Mouse (Mus musculus) urinary bladder, adult 2 months (tissue): ENCODE measurements around the gene Etv3. TPM values are rescaled to one million over a fixed set of nuclear protein-coding genes. Genes with fewer than 3 reads are reported as not detected.
"Not testable (repeated sequence)": the region's sequence is repeated elsewhere in the genome, so short reads cannot be mapped to it uniquely, and the experiment has no call there.

Experiments
- DNase-seq: peaks from one replicate; pipeline ENCODE4 v3.0.0; 2022; ENCODE audit warnings: low spot score
- polyA plus RNA-seq: library from polyadenylated mRNA; depleted of rRNA; stranded (reverse); fragments of >200 nt; gene quantifications from 2 replicates; pipeline ENCODE4 v1.2.3, GENCODE M21; 2012

Etv3 gene
- polyA plus RNA-seq, 1 experiment: 18.1 TPM

DNA sequence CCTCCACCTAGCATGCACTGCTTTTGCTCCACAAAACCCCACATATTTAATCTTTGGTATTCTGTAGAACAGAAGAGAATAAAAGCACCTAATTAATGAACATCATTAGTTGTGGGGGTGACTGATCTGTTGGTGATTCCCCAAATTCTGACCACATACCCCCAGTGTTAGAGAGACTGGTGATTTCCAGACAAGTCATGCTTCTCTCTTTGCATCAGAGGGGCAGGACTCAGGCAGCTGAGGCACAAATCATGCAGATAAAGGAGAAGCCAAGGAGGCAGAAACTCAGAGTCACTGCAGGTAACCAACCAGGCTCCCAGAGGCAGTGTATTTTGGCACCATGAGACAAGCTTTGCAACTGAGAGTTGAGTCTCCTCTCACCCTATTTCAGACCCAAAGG lies 6.8 kb upstream of the Etv3 start:
- no peak for DNase-seq

DNA sequence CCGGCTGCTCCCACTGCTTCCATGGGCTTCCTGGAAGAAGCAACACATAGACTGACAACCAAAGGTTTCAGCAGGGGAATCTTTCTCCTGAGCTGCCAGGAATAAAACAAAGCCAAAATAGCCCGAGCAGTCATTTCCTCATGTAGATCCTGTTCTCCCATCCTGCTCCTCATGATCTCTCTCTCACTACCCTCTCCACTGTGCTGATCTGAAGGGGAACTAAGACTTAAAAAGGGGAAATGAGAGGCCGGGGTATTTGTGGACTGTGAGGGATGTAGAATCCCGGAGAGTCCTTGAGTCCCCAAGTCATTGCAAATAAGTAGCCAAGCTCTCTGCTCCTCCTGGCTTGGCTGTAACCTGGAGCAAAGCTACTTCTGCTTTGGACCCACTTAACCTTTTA lies 4.1 kb upstream of the Etv3 start:
- DNase-seq: no peak

DNA sequence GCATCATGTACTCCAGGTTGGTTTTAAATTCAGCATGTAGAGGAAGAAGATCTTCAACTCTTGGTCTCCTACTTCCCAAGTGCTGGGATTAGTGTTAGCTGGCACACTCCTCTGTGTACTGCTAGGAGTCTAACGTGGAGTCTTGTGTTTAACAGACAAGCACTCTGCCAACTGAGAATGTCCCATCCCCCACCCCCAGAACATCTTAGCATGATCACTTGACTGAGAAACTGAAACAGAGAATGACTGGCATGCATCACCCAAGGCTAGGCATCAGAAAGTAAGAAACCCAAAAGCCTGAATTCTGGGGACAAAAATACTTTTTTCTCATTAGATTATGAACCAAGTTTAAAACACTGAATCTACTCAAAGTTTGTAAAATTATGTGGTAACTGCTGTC lies 3.4 kb upstream of the Etv3 start:
- no peak for DNase-seq

DNA sequence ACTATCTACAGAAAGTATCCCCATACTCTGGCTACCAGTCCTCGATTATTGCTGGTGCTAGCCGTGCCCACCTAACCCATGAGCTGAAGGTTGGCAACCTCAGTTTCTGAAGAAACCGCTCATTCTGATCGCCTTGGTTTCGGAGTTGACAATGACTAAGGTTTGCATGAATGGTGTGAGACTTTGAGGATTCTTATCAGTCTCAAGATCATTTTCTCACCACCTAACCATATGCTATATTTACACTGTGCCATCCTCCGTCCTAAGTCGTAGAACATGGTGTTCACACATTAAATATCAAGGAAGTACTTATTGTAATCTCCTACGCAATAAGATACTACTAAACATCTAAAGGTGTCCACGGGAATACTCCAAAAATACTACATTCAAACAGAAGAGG lies 1.5 kb upstream of the Etv3 start:
- no peak for DNase-seq

DNA sequence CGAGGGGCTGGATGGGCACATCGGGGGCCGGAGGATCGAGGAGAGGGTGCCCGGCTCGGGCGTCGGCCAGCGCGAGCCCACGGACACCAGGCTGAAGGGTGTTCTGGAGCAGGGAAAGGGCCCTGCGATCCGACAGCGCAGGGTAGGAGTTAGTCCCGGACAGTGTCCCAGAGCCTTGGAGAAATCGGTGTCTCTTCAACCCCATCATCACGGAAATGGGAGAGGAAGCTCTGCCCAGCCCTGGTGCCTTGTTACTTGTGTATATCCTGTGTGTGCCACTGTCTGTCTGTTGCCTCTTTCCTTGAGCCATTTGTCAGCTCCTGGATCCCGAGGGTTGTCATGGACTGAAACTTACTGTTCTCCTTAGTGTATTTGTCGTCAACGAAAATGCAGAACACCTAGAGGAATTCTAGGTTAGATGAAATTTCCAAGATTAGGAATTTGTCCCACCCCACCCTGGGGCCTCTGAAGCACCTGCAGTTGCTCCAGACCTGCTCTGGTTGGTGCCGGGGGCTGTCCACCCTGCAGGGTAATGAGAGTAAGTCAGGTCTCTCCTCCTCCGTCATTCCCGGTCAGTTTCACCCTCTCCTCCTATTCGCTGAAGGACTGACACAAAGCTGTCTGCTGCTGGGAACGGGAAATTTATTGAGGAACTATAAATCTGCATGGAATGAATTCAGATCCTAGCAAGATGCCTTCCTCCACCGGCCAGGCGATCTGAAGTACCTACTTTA lies 797 bp downstream of the Etv3 start:
- DNase-seq: no peak

DNA sequence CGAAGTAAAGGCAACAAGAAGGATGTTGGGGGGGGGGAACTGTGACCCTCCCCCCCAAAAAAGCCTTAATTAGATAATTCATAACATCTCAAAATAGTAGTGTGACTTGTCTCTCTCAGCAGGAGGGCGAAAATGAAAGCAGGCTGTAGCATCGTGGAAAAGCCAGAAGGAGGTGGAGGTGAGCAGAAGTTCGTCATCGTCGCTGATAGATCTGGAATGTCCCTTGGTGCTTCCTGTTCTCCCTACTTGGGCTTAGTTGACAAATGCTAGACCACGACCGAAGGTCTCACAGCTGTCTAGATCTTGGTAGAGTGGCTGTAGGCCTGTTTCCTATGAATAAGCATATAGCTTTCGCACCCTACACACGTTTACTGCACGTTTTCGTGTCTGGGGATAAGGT lies 1.9 kb downstream of the Etv3 start:
- DNase-seq: no peak

DNA sequence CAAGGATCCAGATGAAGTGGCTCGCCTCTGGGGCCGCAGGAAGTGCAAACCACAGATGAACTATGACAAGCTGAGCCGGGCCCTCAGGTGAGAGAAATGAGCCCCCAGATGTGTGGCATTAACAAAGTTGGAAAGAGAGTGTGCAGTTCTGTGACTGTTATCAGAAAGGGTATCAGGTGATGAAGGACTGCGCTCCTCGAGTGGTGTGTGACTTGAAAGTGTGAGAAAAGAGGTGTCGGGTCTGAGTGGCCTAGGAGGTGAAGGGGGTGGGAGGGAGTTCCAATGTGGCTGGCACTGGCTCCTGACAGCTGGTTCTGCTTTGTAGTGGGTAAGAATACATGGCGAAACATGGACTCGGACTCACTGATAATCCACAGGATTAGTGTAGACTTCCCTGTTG lies 2.8 kb downstream of the Etv3 start:
- DNase-seq: no peak

DNA sequence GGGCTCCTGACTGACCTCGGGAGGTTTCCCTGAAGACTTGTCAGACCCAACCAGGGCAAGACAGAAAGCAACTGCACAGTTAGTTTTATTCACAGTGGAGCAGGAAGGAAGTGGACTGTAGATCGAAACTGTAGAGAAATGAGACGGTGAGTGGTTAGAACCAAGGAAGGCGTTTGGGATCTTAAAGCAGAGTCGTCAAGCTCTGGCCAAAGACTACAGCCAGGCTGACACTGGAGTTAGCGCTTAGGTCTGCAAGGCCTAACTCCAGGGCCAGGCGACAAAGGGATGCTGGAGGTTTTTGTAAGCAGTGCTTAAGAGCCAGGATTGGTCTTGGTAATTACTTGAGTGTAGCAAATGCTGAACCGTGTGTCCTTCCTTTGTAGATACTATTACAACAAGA lies 3.6 kb downstream of the Etv3 start:
- no peak for DNase-seq

DNA sequence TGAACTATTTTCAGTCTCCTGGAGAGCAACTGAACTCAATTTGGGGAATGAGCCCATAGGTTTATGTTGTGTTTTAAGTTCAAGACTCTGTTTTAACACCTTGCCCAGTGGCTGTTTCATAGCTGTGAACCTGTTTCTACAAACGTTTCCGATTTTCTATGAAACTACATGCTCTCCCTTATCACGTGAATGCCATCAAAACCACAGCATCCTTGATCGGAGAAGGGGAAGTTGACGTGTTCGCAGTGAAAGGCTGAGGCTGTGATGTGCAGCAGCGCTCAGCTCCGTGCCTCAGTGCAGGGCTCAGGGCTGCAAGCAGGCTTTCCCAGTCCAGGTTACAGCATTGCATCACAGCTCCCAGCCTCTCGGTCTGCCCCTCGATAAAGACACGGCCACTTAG lies 4.4 kb downstream of the Etv3 start:
- DNase-seq: no peak

DNA sequence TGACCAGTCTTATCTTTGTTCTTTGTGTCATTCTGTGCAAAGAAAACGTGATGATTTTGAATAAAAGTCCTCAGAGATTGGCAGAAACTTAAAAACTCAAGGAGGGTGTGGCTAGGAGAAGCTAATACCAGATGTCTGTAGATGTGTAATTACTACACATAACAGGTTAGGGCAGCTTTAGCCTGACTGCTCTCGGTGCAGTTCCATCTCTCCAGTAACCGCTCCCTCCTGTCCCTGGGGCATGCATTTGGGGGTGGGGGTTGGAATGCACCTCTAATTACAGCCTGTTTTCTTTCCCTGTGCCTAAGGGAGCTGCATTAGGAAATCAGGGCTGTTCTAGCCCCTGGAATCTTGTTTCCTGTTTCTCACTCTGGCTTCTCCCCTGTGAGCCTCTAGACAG lies 5.0 kb downstream of the Etv3 start:
- DNase-seq: no peak

DNA sequence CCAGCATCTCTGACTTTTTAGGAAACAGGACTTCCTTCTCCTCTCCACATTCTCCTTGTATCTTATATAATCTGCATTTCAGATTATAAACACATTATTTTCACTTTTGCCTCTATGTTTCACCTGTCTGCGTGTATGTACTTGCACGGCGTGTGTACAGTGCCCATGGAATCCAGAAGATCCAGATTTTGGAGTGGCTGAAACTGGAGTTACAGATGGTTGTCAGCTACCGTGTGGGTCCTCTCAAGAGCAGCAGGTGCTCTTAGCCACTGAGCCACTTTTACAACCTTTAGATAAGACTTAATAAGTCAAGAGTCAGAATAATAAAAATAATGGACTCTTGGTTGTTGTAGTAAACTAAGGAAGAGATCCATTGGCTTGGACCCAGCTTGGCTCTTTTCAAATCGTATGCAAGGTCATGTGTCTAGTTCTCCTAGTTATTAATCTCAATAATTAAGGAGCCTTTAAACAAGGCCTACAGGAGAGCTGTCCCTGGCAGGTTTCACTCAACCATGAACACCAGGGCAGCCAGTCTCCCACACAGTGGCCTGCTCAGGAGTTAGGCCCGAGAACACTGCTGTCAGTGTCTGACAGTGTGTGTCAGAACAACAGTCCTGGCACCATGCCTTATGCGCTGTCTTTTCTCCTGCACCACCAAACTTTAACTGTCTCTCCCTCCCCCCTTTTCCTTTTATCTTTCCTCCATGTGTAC lies 8.6 kb downstream of the Etv3 start:
- DNase-seq: no peak

DNA sequence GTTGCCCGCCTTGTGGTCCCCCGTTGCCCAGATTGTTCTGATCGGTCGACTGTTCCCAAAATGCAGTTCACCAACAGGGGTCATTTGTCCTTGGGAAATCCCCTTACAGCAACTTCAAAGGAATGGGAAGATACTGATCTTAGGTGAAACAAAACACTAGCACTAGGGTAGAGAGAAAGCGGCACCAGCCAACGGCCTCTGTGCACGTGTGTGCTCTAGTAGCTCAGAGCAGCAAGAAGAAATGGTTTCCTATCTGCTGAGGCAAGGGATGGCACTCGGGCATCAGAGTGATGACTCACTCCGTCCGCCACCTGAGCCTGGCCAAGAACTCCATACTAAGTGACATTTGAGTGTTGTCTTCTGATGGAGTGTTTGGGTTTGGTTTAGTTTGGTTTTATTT lies 12.8 kb downstream of the Etv3 start:
- no peak for DNase-seq

DNA sequence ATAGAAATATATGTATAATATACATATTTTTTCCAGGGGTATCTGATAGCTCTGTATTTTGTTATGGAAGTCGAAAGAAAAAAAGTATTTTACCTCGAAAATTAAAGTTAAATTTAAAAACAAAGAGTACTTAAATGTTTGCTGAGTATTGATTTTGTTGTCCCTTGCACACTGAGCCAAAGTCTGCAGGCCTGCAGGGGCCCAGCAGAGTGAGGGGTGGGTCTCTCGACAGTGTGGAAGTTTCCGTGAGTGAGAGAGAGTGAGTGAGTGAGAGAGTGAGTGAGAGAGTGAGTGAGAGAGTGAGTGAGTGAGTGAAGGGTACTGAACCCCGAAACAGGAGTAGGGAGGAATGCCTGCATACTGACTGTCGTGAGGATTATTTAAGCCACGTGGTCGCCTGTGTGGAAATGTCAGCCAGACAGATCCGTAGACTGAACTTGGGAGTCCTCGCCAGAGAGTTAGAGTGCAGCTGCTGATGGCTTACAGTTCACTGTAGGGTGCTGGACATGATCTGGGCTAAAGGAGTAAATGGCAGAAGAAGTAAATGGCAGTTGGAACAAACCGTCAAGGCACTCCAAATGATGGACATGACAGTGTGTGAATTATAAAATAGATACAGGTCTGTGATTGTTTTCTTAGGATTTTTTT lies 14.9 kb downstream of the Etv3 start:
- no peak for DNase-seq

DNA sequence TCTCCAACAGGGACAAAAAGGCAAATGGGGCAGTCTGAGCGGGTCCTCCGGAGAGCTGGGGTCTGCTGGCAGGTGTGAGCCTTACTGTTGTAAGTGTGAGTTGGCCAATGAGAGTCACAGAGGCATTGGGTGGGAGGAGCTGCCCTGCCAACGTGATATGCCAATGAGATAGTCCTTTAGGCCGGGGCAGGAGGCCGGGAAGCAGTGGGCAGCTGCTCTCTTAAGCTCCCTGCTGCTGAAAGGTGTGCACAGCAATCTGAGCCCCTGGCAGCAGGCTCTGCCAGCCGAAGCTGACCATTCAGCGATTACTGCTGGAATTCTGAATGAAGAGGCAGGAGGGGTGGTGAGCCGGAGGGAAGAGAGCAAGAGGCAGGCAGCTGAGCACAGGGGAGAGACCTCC lies 15.5 kb downstream of the Etv3 start:
- DNase-seq: no peak

DNA sequence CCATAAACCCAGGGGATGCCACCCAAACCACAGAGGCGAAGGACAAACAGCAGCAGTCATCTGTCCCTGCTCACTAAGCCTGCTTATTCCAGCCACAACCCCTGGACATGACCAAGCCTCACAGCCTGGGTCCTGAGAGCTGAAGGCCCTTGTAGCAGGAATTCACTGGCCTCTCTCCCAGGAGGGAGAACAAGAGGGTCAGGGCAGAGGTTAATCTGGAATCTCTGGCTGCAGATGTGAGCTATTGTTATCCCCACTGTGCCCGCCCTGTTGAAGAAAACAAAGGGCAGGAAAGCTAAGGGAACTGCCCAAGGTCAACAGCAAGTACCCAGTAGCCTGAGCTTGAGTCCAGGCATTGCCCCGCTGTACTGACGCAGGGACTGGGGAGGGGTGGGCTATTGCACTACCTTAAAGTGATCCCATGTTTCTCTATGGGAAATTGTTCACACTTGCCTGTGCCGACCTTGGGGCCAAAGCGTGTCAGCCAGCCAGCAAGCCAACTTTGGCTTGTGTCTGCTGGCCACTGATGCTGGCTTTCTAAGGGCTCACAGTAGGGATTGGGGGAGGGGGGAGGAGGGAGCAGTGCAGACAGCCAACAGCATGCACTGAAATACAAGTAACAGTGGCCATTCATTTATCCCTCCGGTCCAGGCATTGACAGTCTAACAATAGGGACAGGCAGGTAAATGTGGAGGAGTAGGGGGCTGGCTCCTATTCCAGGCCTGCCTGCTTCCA lies 17.4 kb downstream of the Etv3 start:
- DNase-seq: no peak

DNA sequence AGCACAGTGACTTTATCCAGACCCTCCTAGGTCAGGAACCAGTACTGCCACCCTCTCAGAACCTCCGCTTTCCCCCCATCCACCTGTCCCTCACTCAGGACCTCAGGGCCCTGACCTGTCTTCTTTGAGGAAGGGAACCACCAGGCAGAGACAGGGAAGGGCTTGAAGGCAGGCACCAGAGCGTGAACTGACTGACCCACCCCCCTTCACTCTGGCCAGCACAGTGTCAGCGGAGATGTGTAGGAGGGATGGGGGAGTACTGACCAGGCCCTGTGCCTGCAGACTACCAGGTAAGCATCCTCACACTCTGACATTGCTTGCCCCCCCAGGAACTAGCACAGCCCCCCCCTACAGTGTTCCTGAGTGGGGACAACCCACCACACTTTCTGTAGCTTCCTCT lies 20.3 kb downstream of the Etv3 start:
- no peak for DNase-seq

DNA sequence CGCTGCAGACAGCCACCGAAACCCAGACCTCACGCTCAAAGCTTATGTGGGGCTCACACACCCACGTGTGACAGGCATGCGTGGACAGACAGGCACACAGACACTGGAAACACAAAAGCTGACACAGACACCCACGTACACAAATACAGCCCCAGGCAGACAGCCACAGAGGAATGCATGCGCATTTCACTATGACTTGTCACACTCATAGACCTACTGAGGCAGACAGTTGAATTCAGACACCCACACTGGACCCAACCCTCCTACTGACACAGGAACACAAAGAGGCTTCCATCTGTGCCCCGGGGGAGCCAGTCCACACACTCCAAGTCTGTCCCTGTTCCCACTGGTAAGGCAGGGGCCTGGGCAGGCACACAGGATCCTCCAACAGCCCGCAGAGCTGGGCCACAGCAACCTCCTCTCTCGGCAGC lies 21.1 kb downstream of the Etv3 start:
- DNase-seq: no peak

DNA sequence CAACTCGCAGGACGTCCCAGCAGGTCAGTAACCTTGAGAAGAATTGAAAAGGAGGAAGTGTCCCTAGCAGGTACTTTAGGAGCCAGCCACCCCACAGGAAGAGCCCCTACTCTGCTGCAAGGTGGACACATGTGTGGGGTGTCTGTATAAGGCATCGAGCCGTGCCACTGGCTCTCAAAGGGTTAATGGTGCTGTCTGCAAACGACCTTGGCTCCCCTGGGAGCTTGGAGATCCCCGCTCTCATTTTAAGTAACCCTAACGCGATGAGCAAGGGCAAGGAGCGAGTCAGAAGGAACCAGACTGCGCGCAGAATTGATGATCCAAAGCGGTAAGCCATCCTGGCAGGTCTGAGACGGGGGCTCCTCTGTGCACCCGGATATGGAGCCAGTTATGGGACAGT lies 24.7 kb downstream of the Etv3 start:
- no peak for DNase-seq

DNA sequence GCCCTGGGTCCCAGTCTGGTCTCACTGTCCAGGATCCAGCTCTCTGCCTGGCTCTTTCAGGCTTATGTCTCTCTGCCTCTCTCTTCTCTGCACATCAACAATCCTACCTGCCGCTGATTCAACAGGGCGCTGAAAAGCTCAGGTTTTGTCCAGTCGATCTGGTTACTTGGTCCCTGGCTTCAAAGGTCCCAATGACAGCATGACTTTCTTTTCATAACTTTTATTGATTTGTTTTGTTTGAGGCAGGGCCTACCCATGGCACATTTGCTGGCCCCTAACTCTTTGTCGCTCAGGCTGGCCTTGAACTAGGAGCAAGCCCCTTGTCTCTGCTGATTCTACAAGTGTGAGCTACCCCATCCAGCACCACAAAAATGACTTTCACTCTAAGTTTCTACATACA lies 27.1 kb downstream of the Etv3 start:
- DNase-seq: no peak

DNA sequence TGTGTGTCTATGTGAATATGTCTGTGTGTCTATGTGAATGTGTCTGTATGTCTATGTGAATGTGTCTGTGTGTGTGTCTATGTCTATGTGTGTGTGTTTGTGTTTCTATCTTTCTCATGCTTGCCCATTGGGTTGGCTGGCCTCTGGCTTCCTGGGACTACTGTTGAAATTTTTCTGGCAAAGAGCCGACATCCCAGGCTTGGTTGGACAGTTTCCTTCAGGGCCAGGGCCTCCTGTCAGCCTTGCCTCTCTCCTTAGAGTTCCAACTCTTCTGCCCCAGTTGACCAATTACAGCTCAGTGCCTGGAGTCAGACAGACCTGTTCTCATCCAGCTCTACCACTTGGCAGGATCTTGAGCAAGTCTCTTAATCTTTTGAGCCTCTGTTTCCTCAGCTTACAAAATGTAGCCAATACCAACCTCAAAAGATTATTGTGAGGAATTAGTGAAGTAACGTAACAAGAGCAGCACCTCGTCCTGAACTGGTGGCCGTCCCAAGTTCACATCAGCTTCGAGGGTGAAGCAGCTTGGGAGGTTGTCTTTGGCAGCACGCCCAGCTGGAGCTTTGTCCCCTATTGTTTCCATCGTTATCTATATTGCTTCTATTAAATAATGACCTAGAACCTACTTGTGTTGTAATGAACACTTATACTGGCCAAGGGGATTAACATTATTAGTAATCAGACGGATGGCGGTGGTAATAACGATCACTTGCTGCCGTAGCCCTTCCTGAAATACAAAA lies 28.2 kb downstream of the Etv3 start:
- DNase-seq: no peak

DNA sequence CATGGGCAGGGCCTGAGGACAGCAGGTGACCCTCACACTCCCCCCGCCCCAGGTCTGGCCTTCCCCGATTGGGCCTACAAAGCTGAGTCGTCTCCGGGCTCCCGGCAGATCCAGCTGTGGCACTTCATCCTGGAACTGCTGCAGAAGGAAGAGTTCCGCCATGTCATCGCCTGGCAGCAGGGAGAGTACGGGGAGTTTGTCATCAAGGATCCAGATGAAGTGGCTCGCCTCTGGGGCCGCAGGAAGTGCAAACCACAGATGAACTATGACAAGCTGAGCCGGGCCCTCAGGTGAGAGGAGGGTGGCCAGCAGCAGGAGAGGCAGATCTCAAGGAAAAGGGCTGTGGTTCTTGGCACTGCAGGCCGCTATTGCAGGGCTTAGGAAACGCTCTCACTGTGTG lies 29.7 kb downstream of the Etv3 start:
- DNase-seq: not testable (repeated sequence)

DNA sequence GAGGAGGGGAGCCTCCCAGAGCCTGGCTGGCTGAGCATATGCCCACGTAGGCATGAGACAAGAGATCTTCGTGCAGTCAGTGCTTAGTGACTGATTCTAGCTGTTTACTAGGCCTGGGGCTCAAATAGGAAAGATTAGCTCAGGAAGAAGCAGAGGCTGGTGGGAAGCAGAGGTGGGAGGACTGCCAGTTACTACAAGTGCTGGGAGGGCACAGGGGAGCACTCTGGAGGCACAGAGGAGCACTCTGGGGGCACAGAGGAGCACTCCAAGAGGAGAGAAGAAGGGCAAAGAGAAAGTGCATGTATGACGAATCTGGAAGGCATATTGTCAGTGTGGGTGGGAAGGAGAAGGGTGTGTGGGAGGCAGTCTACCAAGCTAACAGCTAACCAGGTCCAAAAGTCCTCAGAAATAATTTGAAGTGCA lies 30.9 kb downstream of the Etv3 start:
- no peak for DNase-seq
